Mouse (Mus musculus) gonadal fat pad, adult 2 months (tissue): ENCODE results near the gene Mab21l3. TPM values are rescaled to one million over a fixed set of nuclear protein-coding genes. Genes with fewer than 3 reads are reported as not detected.

Experiments used
- polyA plus RNA-seq: library from polyadenylated mRNA; depleted of rRNA; stranded (reverse); fragments of >200 nt; gene quantifications from 2 replicates; pipeline ENCODE4 v1.2.3, GENCODE M21; 2012; rRNA removed

The Mab21l3 gene
- polyA plus RNA-seq, 1 experiment = 0.88 TPM

Other genes with a start within 250 kb of the Mab21l3 start
- 257 and 292 TPM in 2 replicates for gene Atp1a1, start 244.3 kb downstream of the Mab21l3 start, polyA plus RNA-seq
- 2.7 and 3.1 TPM in 2 replicates for gene Slc22a15, start 75.5 kb upstream of the Mab21l3 start, polyA plus RNA-seq
- gene Nhlh2, start 161.1 kb upstream of the Mab21l3 start, polyA plus RNA-seq = not detected in 2 replicates
- gene Casq2, start 237.5 kb upstream of the Mab21l3 start, polyA plus RNA-seq = 7.8 and 8.1 TPM in 2 replicates